In the genomic region with DNA sequence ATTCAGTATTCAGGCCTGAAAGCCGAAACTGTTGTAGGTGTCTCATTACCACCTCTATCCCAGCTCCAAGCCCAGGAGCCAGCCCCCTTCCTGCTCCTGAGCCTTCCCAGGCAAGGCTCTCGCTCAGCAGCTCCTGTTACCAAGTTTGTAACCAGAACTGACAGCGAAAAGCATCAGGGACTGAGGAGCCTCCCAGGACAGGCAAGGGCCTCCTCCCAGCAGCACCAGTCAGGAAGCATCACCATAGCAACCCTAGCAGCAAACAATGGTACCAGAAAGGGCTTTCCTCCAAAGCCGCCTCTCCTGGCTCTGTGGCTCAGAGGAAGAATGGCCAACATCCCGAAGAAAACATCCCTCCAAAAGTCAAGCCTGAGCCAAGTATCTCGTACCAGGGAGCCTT, we compare ENCODE assay signal across 9 mouse cellular contexts. TPM values are rescaled to one million over a fixed set of nuclear protein-coding genes. Genes with fewer than 3 reads are reported as not detected.
A peak's percentile ranks its signal among the peaks of the same experiment; 100 is the strongest.
DNase-seq lines count a peak whose midpoint lies in the region; ATAC-seq and TF ChIP-seq lines count a peak whose summit lies in the region.
"Had no signal": no experiment of that assay in that cellular context is flagged by ENCODE, and none has a peak within 500 bp of the region (broad histone marks: within the 10 kb centered on the region; RNA-seq: fewer than 3 reads in every experiment).

A gene (plus strand): TSS at position 265 of the 400 bp plus-strand sequence.
A gene (plus strand): TSS at position 312 of the 400 bp plus-strand sequence.

- H3K4me2 ChIP-seq in heart, embryonic 12.5 days = no peak within 1 kb of the TSS
- H3K4me2 ChIP-seq in neural tube, embryonic 14.5 days (ENCODE audit: low read depth, low read length) = no peak within 1 kb of the TSS

- WGBS in heart, embryonic 12.5 days = 40% methylated on average over 6 of the region's 6 CpGs
- WGBS in neural tube, embryonic 14.5 days = 30% methylated on average over 6 of the region's 6 CpGs

- peak; percentile 74 for DNase-seq in MN1 (ENCODE audit: low spot score)
- DNase-seq in embryo, embryonic 11 days = peak; percentile 64
- peak; percentile 51 to 62 for DNase-seq in layer of hippocampus, adult 2 months (ENCODE audit: low spot score in 2 of 2)
- DNase-seq in ovary, postnatal 10 days (ENCODE audit: low spot score) = no peak
- no peak for DNase-seq in cerebellum, adult 11 months
- no peak for DNase-seq in cerebellum, postnatal 10 days

- TF ChIP-seq CTCF in layer of hippocampus, adult 2 months (conservative IDR thresholded peaks at IDR 0.05) = no peak

- no peak within 1 kb of the TSS for H3K9ac ChIP-seq in heart, embryonic 12.5 days
- H3K9ac ChIP-seq in neural tube, embryonic 14.5 days (replicated peaks; ENCODE audit: low read depth, low read length) = no peak within 1 kb of the TSS

- ATAC-seq in heart, embryonic 12.5 days (ENCODE audit: insufficient number of reproducible peaks, low FRiP score) = peak; percentile 70; the same call in 1 of the 2 replicates
- peak; percentile 63; the same call in 1 of the 2 replicates for ATAC-seq in neural tube, embryonic 14.5 days (ENCODE audit: low read depth)

- no peaks in the 10 kb centered on the region for H3K9me3 ChIP-seq in heart, embryonic 12.5 days (replicated peaks)
- H3K9me3 ChIP-seq in neural tube, embryonic 14.5 days (ENCODE audit: control insufficient read depth, low read length) = no peaks in the 10 kb centered on the region

- H3K27ac ChIP-seq in heart, embryonic 12.5 days (ENCODE audit: poor library complexity, severe bottlenecking) = no peak within 1 kb of the TSS
- peak within 1 kb of the TSS; percentile 84 for H3K27ac ChIP-seq in layer of hippocampus, adult 2 months
- H3K27ac ChIP-seq in neural tube, embryonic 14.5 days (ENCODE audit: low read depth, low read length) = no peak within 1 kb of the TSS
- H3K27ac ChIP-seq: heart, adult 2 months had no signal

- 0 out of 2 replicates have a peak, but pooled peaks cover 10% of the 10 kb centered on the region for H3K4me1 ChIP-seq in heart, embryonic 12.5 days (replicated peaks)
- no peaks in the 10 kb centered on the region for H3K4me1 ChIP-seq in neural tube, embryonic 14.5 days (ENCODE audit: control insufficient read depth, insufficient read depth, low read length)

- H3K27me3 ChIP-seq in heart, embryonic 12.5 days (replicated peaks) = no peaks in the 10 kb centered on the region
- H3K27me3 ChIP-seq in neural tube, embryonic 14.5 days (ENCODE audit: control insufficient read depth, insufficient read depth, low read length) = no peaks in the 10 kb centered on the region

- peaks cover 61% of the 10 kb centered on the region for H3K36me3 ChIP-seq in heart, embryonic 12.5 days
- H3K36me3 ChIP-seq in neural tube, embryonic 14.5 days (ENCODE audit: control insufficient read depth, insufficient read depth, low read length) = no peaks in the 10 kb centered on the region

- no peak within 1 kb of the TSS for H3K4me3 ChIP-seq in heart, embryonic 12.5 days
- peak within 1 kb of the TSS; percentile 11; the same call in 1 of the 2 replicates for H3K4me3 ChIP-seq in layer of hippocampus, adult 2 months
- H3K4me3 ChIP-seq in neural tube, embryonic 14.5 days (ENCODE audit: low read depth, low read length) = no peak within 1 kb of the TSS
- H3K4me3 ChIP-seq: heart, adult 2 months had no signal

RNA-seq across cellular contexts. Expression of the first gene that starts in this region (rescaled TPM):
- 0.19 and 0.21 TPM in 2 replicates for polyA plus RNA-seq in heart, embryonic 12.5 days (2016; fragmentation: Nextera tagmentation; extraction: Ambion mirVana)
- 1 to 10 TPM; 1.3 to 1.5 TPM for total RNA-seq in layer of hippocampus, adult 2 months (2021)
- 0.19 and 0.66 TPM in 2 replicates for polyA plus RNA-seq in neural tube, embryonic 14.5 days (2014; fragmentation: Nextera tagmentation; extraction: Ambion mirVana)
- total RNA-seq: heart, adult 2 months had no signal

RNA-seq across cellular contexts. Expression of the second gene that starts in this region (rescaled TPM):
- polyA plus RNA-seq in heart, embryonic 12.5 days (2016; fragmentation: Nextera tagmentation; extraction: Ambion mirVana) = not detected in 2 replicates
- not detected for total RNA-seq in layer of hippocampus, adult 2 months (2021)
- not detected in 2 replicates for polyA plus RNA-seq in neural tube, embryonic 14.5 days (2014; fragmentation: Nextera tagmentation; extraction: Ambion mirVana)
- total RNA-seq: heart, adult 2 months had no signal
- polyA plus RNA-seq: heart, adult 2 months had no signal

Comparison
In these comparisons a context has a peak if more than half of its experiments do, and no peak if none do; other contexts are left out.
1. Peak in ATAC-seq in heart, embryonic 12.5 days; RNA of the genes that start here not detected or under 1 TPM.
2. Peak in ATAC-seq in neural tube, embryonic 14.5 days; RNA of the genes that start here not detected or under 1 TPM.
3. DNase-seq: peak in MN1 (single experiment), embryo, embryonic 11 days (single experiment) and layer of hippocampus, adult 2 months (2 of 2); none in ovary, postnatal 10 days (single experiment), cerebellum, adult 11 months (single experiment) and cerebellum, postnatal 10 days (0 of 2).